Mouse (Mus musculus) neural tube, embryonic 11.5 days (tissue): ENCODE measurements around the gene Jtb. TPM values are rescaled to one million over a fixed set of nuclear protein-coding genes. Genes with fewer than 3 reads are reported as not detected.

Experiments
- ATAC-seq: fragments of 200-750 bp; cut with Nextera tagmentation; 2 replicates; pipeline ENCODE4 v1.8.0; 2017; ENCODE audit warnings: moderate number of reproducible peaks, mild to moderate bottlenecking, moderate TSS enrichment, moderate library complexity; ENCODE audit not compliant: insufficient read depth, low FRiP score, low TSS enrichment
- DNase-seq: peaks from one replicate; pipeline ENCODE4 v3.0.0-alpha.2; 2015; ENCODE audit warnings: low spot score
- H3K27ac ChIP-seq: fragments of 300-500 bp; sonication (generic); 2 replicates; pipeline ENCODE4 v1.5.1; 2014; ENCODE audit warnings: low read depth, mild to moderate bottlenecking, low read length
- H3K27me3 ChIP-seq: fragments of 300-500 bp; sonication (generic); 2 replicates; pipeline ENCODE4 v1.6.1; 2014; ENCODE audit warnings: mild to moderate bottlenecking, low read length, mixed read lengths; ENCODE audit not compliant: control insufficient read depth, insufficient read depth
- H3K36me3 ChIP-seq: fragments of 300-500 bp; sonication (generic); 2 replicates; pipeline ENCODE4 v1.6.1; 2014; ENCODE audit warnings: mild to moderate bottlenecking, low read length, moderate library complexity, mixed read lengths; ENCODE audit not compliant: control insufficient read depth, insufficient read depth
- H3K4me1 ChIP-seq: fragments of 300-500 bp; sonication (generic); 2 replicates; pipeline ENCODE4 v1.6.1; 2014; ENCODE audit warnings: low read length, mixed read lengths; ENCODE audit not compliant: control insufficient read depth, insufficient read depth
- H3K4me2 ChIP-seq: fragments of 300-500 bp; sonication (generic); 2 replicates; pipeline ENCODE4 v1.6.1; 2014; ENCODE audit warnings: low read depth, mild to moderate bottlenecking, moderate library complexity
- H3K4me3 ChIP-seq: fragments of 300-500 bp; sonication (generic); 2 replicates; pipeline ENCODE4 v1.5.1; 2014; ENCODE audit warnings: low read depth, low read length
- H3K9ac ChIP-seq: fragments of 300-500 bp; sonication (generic); 2 replicates; pipeline ENCODE4 v1.6.1; 2014; ENCODE audit warnings: mild to moderate bottlenecking, low read length
- H3K9me3 ChIP-seq: fragments of 300-500 bp; sonication (generic); 2 replicates; pipeline ENCODE4 v1.6.1; 2016; ENCODE audit warnings: low read length; ENCODE audit not compliant: control insufficient read depth
- WGBS: fragments of 180-500 bp; shearing (Covaris S2); extraction: QIAGEN DNeasy Blood & Tissue Kit; methylation state at CpG from one replicate; pipeline ENCODE4 v1.1.7; 2014; 5-methylcytosine and 5-hydroxymethylcytosine counted together
- polyA plus RNA-seq: library from polyadenylated mRNA; unstranded; fragments of >200 nt; fragmentation: Nextera tagmentation; extraction: Ambion mirVana; gene quantifications from 2 replicates; pipeline ENCODE4 v1.2.1, GENCODE M21; 2014

Jtb gene
- polyA plus RNA-seq, 1 experiment from 2014 or later, result 92.3 TPM

DNA sequence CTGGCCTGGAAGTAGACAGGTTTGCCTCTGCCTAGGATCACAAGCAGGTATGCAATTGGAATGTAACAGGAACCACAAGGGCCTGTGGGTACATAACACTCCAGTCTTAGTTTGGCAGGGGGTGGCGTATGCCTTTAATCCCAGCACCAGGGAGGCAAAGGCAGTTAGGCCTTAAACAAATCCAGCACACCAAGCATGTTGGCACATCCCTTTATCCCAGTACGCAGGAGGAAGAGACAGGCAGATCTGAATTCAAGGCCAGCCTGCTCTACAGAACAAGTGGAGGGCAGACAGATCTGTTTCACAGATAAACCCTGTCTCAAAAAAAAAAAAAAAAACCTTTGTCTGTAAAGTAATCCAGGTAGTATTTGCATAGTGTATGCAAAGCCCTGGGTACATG is 22.7 kb upstream of the Jtb start:
- Histone ChIP-seq H3K36me3 (peaks cover 11% of the 10 kb centered on the region), H3K4me1 (peaks cover 8% of the 10 kb centered on the region; the same call in 1 of the 2 replicates), H3K27me3 (no peaks in the 10 kb centered on the region), H3K4me3 (no peak overlapping the region), H3K9ac (no peak overlapping the region), H3K27ac (no peak overlapping the region), H3K4me2 (no peak overlapping the region), H3K9me3 (no peaks in the 10 kb centered on the region)
- no peak for ATAC-seq
- 93% methylated on average over 2 of the region's 2 CpGs for WGBS
- no peak for DNase-seq

- H3K4me3 ChIP-seq, result no peak overlapping the region
- 94% methylated on average over 5 of the region's 5 CpGs for WGBS
- peaks cover 11% of the 10 kb centered on the region for H3K36me3 ChIP-seq
These were observed 21.4 kb upstream of the Jtb start for GRCm38 (mm10) chr3:90209908-90210566.

GRCm38 (mm10) chr3:90211475-90212398 is 19.7 kb upstream of the Jtb start:
- no peak overlapping the region for H3K9ac ChIP-seq
- H3K36me3 ChIP-seq, result peaks cover 11% of the 10 kb centered on the region
- ATAC-seq, result no peak

More at GRCm38 (mm10) chr3:90209908-90210566, 21.4 kb upstream of the Jtb start:
- Histone ChIP-seq H3K4me1 (peaks cover 8% of the 10 kb centered on the region; the same call in 1 of the 2 replicates), H3K9ac (no peak overlapping the region), H3K27me3 (no peaks in the 10 kb centered on the region), H3K4me2 (no peak overlapping the region), H3K9me3 (no peaks in the 10 kb centered on the region), H3K27ac (no peak overlapping the region)
- DNase-seq (no peak), ATAC-seq (no peak)

DNA sequence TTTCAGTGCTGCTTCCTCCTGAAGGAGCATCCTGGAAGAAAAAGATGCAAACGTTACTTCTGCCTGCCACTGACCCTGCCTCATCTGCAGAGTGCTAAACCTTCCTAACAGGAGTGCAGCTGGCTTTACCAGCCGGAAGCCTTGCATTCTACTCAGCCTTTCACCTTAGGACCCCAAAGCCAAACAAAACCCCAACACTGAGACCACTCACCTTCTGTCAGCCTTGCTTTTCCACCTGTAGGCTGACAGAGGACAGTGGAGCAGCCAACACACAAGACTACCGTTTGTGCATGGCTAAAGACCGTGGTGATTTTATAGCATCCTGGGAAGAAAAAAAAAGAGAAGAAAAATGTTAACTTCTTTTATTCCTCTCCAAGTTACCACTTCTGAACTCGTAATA is 18.7 kb upstream of the Jtb start:
- Histone ChIP-seq H3K9ac (peak overlapping the region; percentile 80), H3K9me3 (no peaks in the 10 kb centered on the region), H3K27ac (no peak overlapping the region), H3K27me3 (no peaks in the 10 kb centered on the region), H3K4me1 (peaks cover 8% of the 10 kb centered on the region; the same call in 1 of the 2 replicates), H3K36me3 (peaks cover 11% of the 10 kb centered on the region), H3K4me3 (peak overlapping the region; percentile 75), H3K4me2 (peak overlapping the region; percentile 85)
- 19% methylated on average over 5 of the region's 5 CpGs for WGBS
- ATAC-seq (no peak), DNase-seq (no peak)

More at GRCm38 (mm10) chr3:90211475-90212398, 19.7 kb upstream of the Jtb start:
- Histone ChIP-seq H3K4me3 (peak overlapping the region; percentile 75), H3K9me3 (no peaks in the 10 kb centered on the region), H3K4me2 (peak overlapping the region; percentile 85), H3K4me1 (peaks cover 8% of the 10 kb centered on the region; the same call in 1 of the 2 replicates), H3K27ac (no peak overlapping the region), H3K27me3 (no peaks in the 10 kb centered on the region)
- WGBS, result 83% methylated on average over 13 of the region's 13 CpGs
- no peak for DNase-seq

DNA sequence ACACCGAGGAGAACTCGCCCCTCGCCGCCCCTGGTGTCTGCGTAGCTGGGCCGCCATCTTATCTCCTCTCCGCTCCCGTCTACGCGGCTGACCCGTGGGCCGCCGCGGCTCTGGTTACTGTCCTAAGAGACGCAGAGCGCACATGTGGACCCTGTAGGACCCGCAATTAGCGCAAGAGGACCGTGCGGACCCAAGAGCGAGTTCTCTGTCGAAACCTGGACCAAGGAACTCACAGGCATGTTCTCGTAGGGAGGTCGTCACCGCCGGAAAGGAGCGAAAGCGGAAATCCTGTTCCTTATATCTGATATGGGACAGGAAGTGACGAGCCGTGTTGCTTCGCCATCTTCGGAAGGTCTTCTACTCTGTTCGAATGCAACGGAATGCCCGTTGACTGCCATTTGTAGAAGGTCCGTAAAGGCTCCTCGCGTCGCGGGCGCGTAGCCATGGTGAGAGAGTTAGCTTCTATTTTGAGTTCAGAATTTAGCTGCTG is 18.0 kb upstream of the Jtb start, which contains the start of the genes Rps27 and Rab13:
Gene Rps27 (minus strand): TSS at position 275 of the 490 bp plus-strand sequence.
Gene Rab13 (plus strand): TSS at position 319 of the 490 bp plus-strand sequence.
- Histone ChIP-seq H3K27ac (0 out of 2 replicates have a peak within 1 kb of the TSS, but pooled peaks have one; percentile 44), H3K4me1 (peaks cover 8% of the 10 kb centered on the region; the same call in 1 of the 2 replicates), H3K9ac (peak within 1 kb of the TSS; percentile 80), H3K4me3 (peak within 1 kb of the TSS; percentile 75), H3K27me3 (no peaks in the 10 kb centered on the region), H3K36me3 (peaks cover 9% of the 10 kb centered on the region), H3K4me2 (peak within 1 kb of the TSS; percentile 85), H3K9me3 (no peaks in the 10 kb centered on the region)
- ATAC-seq, result peak; percentile 91
- peak; percentile 89 for DNase-seq
- WGBS, result under 1% methylated on average over 42 of the region's 42 CpGs

DNA sequence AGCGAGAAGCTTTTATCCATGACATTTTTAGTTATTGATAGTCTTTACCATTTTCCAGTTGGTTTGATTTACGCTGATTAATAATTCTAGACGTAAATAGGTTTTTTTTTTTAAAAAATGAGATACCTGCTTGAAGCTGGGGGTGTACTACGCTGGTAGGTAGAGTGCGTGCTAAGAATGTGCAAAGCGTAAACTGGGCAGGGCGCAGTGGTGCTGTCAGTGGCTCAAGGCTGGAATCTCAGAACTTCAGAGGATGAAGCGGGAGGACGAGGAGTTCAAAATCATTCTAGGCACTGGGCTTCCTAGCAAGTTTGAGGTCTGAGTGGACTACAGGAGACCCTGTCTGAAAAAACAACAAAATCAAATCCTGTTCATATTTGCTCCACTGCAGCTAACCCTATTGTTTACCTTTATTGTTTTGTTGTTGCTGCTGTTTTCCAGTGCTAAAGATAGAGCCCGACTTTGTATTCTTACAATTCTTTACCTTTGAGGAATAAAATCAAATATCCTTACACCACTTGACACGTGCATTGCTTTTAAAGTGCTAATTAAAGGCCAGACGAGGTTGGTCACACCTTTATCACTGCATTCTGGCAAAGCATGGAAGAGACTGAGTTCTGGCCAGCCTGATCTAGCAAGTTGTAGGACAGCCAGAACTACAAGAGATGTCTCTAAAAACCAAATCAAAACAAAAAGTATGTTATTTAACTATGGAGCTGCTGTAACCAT is 17.3 kb upstream of the Jtb start:
- Histone ChIP-seq H3K4me2 (peak overlapping the region; percentile 50), H3K36me3 (peaks cover 6% of the 10 kb centered on the region), H3K9ac (peak overlapping the region; percentile 16), H3K27me3 (no peaks in the 10 kb centered on the region), H3K4me3 (peak overlapping the region; percentile 75), H3K9me3 (no peaks in the 10 kb centered on the region), H3K4me1 (peaks cover 8% of the 10 kb centered on the region; the same call in 1 of the 2 replicates), H3K27ac (no peak overlapping the region)
- peak; percentile 62; the same call in 1 of the 2 replicates for ATAC-seq
- DNase-seq, result no peak
- WGBS, result 13% methylated on average over 12 of the region's 12 CpGs

DNA sequence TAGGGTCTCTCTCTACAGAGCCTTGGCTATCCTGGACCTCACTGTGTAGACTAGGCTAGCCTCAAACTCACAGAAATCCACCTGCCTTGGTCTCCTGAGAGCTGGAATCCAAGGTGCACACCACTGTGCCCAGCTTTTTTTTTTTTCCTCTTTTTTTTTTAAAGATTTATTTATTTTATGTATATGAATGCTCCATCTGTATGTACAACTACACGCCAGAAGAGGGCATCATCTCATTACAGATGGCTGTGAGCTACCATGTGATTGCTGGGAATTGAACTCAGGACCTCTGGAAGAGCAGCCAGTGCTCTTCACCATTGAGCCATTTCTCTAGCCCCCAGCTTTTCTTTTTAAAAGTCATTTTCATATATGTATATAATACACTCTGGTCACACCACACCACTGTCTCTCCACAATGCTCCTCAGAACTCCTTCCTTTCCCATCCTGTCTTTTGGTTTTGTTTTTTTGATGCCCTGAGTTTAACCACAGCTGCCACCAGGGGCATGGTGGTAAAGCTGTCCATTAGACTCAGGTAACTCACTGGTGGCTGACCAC is 15.5 kb upstream of the Jtb start:
- Histone ChIP-seq H3K9ac (no peak overlapping the region), H3K27ac (no peak overlapping the region), H3K36me3 (peaks cover 6% of the 10 kb centered on the region), H3K4me2 (no peak overlapping the region), H3K4me3 (no peak overlapping the region), H3K4me1 (peaks cover 8% of the 10 kb centered on the region; the same call in 1 of the 2 replicates), H3K9me3 (no peaks in the 10 kb centered on the region), H3K27me3 (no peaks in the 10 kb centered on the region)
- no peak for DNase-seq
- ATAC-seq, result no peak
- 61% methylated on average over 1 of the region's 1 CpGs for WGBS

- Histone ChIP-seq H3K4me1 (no peaks in the 10 kb centered on the region), H3K9me3 (no peaks in the 10 kb centered on the region), H3K36me3 (no peaks in the 10 kb centered on the region; the same call in 1 of the 2 replicates), H3K27me3 (no peaks in the 10 kb centered on the region), H3K9ac (peak overlapping the region; percentile 50), H3K4me2 (peak overlapping the region; percentile 63), H3K4me3 (peak overlapping the region; percentile 39), H3K27ac (no peak overlapping the region)
- DNase-seq (peak; percentile 63), ATAC-seq (peak; percentile 46)
- WGBS, result 11% methylated on average over 6 of the region's 6 CpGs
These were observed 11.3 kb upstream of the Jtb start for GRCm38 (mm10) chr3:90220088-90220487.
